Mouse (Mus musculus): ENCODE results near the gene Cyp4a32.
"Not testable (repeated sequence)": the region's sequence is repeated elsewhere in the genome, so short reads cannot be mapped to it uniquely, and the experiment has no call there.

Gene Cyp4a32

GRCm38 (mm10) chr4:115600611-115601010, at the start of gene Cyp4a32:
Cyp4a32 (plus strand) TSS chr4:115600969.
- in situ Hi-C loops (cut with MboI; ENCODE audit: low sequenced_read_pairs): not testable (repeated sequence)

DNA sequence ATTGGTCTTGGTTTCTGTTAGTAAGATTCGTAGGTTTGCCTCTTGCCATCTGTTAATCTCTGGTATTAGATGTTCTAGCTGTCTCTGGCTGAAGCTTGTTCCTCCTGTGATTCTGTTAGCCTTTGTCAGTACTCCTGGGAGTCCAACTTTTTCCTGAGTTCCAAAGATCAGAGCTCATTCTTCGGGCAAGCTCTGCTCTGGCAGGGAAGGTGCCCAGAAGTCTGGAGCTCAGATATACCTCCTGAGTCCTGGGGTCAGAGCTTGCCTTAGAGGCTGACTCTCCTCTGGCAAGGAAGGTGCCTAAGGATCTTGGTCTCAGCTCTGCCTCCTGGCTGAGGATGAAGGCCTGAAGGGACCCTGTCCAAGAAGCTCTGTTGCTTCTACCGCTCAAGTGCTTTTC, 48.0 kb upstream of the Cyp4a32 start:
- in situ Hi-C loops (cut with MboI; ENCODE audit: low sequenced_read_pairs): no loop called here

DNA sequence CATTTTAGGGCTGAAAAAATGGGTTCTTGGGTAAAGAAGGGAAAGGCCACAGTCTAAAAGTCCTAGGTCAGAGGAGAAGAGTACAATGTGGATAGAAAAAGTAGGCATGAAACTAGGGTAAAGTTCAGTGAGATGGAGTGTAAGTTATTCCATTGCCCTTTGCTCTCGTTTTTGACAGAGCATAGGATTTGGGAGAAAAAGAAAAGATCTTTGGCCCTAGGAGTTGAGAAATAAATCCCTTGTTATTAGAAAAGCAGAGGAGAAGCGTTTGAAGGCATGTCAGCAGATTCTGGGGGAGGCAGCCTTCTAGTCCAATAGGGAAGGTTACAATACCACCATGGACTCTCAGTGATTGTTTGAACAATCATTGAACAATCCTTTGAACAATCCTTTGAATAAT, 45.3 kb upstream of the Cyp4a32 start:
- in situ Hi-C loops (cut with MboI; ENCODE audit: low sequenced_read_pairs): no loop called here

GRCm38 (mm10) chr4:115557861-115558561, 42.8 kb upstream of the Cyp4a32 start:
- in situ Hi-C loops (cut with MboI; ENCODE audit: low sequenced_read_pairs): no loop called here

- in situ Hi-C loops (cut with MboI; ENCODE audit: low sequenced_read_pairs): not testable (repeated sequence)
Measured at GRCm38 (mm10) chr4:115561236-115561635, 39.5 kb upstream of the Cyp4a32 start.

DNA sequence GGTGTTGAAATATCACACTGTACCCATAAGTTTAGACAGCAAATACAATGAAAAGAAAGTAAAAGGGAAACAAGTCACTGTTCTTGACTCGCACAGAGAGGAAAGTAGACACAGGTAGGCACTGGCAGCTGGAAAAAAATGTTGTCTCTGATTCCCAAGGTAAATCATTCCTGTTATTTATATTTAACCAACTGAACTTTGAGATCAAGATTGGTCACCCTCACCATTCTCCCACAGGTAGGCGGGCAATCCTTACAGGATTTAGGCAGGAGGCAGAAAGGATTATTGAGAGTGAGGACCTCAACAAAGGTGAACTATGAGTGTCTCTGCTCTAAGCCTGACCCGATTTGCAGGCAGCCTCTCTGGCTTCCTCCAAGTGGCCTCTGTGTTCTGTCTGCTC, 37.4 kb upstream of the Cyp4a32 start, which contains the start of gene Cyp4a31:
TSS of gene Cyp4a31 (plus strand) at position 249 of the 400 bp plus-strand sequence.
- in situ Hi-C loops (cut with MboI; ENCODE audit: low sequenced_read_pairs): no loop called here

- in situ Hi-C loops (cut with MboI; ENCODE audit: low sequenced_read_pairs): not testable (repeated sequence)
Measured at GRCm38 (mm10) chr4:115564469-115565225, 36.1 kb upstream of the Cyp4a32 start.

GRCm38 (mm10) chr4:115575255-115575654, 25.5 kb upstream of the Cyp4a32 start:
- in situ Hi-C loops (cut with MboI; ENCODE audit: low sequenced_read_pairs): no loop called here

DNA sequence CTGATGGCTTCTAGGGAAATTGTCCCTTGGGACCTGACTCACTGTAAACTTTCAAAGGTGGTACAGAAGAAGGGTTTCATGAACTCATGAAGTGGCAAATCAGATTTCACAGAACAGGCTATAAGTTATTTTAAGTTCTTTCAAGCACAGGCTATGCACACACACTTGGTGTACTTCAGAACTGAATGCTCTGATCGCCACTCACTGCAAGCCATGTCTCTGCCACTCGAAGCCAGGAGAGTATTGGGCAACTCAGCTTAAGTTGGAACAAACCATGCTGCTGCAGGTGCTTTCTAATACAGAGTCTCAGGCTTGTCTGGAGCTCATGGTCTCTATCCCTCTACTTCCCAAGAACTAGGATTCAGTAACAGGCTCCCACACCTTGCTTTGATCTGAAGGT, 25.0 kb upstream of the Cyp4a32 start:
- in situ Hi-C loops (cut with MboI; ENCODE audit: low sequenced_read_pairs): no loop called here

DNA sequence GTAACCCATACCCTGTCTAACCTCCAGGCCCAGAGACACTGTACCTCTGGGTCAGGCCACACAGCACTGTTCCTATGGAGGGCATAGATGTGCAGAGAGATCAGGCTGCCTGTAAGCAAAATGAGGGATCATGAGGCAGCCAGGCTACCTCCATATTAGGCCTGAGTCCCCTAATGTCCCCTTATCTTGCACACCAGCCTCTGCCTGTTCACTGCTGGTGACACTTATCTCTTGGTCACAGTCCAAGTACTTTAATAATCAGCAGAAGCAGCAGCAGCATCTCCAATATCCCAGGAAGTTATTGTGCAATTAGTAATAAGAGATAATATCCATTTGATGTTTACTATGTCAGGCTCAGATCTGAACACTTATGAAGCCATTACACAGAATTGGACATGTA, 17.7 kb upstream of the Cyp4a32 start:
- in situ Hi-C loops (cut with MboI; ENCODE audit: low sequenced_read_pairs): no loop called here

- in situ Hi-C loops (cut with MboI; ENCODE audit: low sequenced_read_pairs): no loop called here
Measured at GRCm38 (mm10) chr4:115596357-115596756, 4.4 kb upstream of the Cyp4a32 start.

- in situ Hi-C loops (cut with MboI; ENCODE audit: low sequenced_read_pairs): no loop called here
Measured at GRCm38 (mm10) chr4:115596824-115597336, 3.9 kb upstream of the Cyp4a32 start.

GRCm38 (mm10) chr4:115614005-115614404, 13.2 kb downstream of the Cyp4a32 start:
- in situ Hi-C loops (cut with MboI; ENCODE audit: low sequenced_read_pairs): no loop called here

- in situ Hi-C loops (cut with MboI; ENCODE audit: low sequenced_read_pairs): not testable (repeated sequence)
Measured at GRCm38 (mm10) chr4:115625560-115625959, 24.8 kb downstream of the Cyp4a32 start.

DNA sequence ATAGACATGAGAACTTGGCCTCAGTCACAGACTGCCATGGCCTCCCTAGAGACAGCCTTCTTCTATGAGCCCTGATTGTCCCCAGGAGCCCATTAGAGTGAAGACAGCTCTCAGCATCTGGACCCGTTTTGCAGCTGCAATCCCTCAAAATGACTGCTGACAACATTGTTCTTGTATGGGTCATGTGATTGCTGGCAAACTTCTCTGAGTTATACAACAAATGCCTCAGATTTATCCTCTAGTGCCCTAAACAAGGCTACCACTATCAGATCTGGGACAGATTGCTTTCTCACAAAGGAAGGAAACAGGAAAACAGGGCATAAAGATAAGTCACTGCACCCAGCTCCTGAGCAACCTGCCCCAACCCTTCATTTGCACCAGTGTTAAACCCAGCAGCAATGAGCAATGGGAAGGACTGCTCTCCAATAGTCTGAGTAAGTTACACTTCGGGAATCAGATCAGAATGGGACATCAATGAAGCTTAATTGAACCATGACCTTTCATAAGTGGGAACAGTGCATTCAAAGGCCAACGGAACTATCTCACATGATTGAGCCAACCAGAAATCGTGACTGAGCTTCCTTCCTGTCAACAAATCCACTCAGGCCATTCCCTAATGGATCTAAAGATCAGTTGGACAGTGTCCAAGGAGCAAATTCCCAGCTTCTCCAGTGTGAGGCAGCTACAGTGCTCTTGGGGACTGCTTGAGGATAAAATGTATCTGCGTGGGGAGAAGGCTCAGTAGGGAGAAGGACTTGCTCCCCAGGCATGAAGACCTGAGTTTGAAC, 42.4 kb downstream of the Cyp4a32 start:
- in situ Hi-C loops (cut with MboI; ENCODE audit: low sequenced_read_pairs): no loop called here

DNA sequence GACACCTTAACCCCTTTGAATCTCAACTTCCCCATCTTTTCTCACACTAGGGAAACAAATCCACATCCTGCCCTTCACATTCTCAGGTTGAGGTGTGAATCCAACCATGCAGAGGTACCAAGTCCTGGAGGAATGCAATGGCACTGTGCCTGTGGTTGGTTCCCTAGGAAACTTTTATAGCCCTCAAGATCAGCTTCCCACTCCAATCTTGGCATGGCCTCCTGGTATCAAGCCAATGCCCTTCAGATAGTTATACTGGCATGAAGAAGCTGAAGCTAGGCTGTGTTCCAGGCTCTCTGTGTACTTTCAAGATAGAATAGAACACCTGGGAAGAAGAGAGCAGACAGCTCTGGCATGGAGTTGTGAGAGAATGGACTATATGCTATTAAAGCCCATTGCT, 44.6 kb downstream of the Cyp4a32 start:
- in situ Hi-C loops (cut with MboI; ENCODE audit: low sequenced_read_pairs): no loop called here

DNA sequence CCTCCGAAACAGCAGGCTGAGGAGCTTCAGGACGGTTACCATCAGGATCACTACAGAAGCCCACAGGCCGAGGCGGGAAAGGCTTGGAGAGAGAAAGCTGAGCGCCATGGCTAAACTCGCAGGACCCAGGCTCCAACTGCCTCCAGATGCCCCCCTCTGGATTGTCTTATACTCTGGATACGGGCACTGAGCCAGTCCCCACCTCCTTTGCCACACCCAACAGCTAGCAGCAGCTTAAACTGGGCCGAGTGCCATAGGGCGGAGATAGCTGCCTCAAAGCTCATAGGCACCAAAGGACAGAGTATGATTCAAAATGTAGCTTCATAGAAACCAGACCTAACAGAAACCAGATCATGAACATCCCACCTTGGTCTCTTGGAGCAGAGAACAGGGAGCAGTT, 46.8 kb downstream of the Cyp4a32 start, which contains the start of gene Cyp4b1:
TSS of gene Cyp4b1 (minus strand) at position 144 of the 400 bp plus-strand sequence.
- in situ Hi-C loops (cut with MboI; ENCODE audit: low sequenced_read_pairs): no loop called here

- in situ Hi-C loops (cut with MboI; ENCODE audit: low sequenced_read_pairs): no loop called here
Measured at GRCm38 (mm10) chr4:115648752-115649151, 48.0 kb downstream of the Cyp4a32 start.

- in situ Hi-C loops (cut with MboI; ENCODE audit: low sequenced_read_pairs): no loop called here
Measured at GRCm38 (mm10) chr4:115649344-115649743, 48.6 kb downstream of the Cyp4a32 start.

DNA sequence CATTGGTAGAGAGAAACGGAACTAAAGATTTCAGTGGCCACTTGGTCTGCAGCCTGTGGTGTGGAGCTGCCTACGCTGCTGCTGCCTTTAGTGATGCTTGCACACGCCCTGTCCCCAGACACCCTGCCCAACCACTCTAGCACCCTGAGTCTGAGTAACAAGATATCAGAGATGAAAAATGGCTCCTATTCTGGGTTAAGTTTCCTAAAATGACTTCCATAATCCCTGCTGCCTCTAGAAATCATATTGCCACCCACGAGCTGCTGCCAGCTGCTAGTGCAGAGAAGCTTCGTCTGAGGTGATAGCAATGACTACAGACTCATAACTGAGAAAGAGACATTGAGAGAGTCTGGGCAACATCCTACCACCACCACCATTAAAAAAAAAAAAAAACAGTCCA, 50.1 kb downstream of the Cyp4a32 start:
- in situ Hi-C loops (cut with MboI; ENCODE audit: low sequenced_read_pairs): no loop called here

Measured in CH12F3 (cell line).